Mouse (Mus musculus): Measurements from ENCODE around the gene Tcp11l1. TPM values are rescaled to one million over a fixed set of nuclear protein-coding genes. Genes with fewer than 3 reads are reported as not detected.

Tcp11l1 gene
- total RNA-seq (2012; rRNA removed), result 8.3 and 11.9 TPM in 2 replicates

- DNase-seq (ENCODE audit: low read depth, low spot score), result peak; percentile 24
- no peak within 1 kb of the TSS for H3K27ac ChIP-seq (ENCODE audit: insufficient read depth, low read depth, low read length, poor library complexity, severe bottlenecking)
- peaks cover 0 to 2% of the 10 kb centered on the region in 2 experiments; a peak in 1 of 4 replicates for H3K4me1 ChIP-seq (ENCODE audit: control insufficient read depth in 2 of 2, insufficient read depth in 2 of 2, low read length in 2 of 2, poor library complexity in 1 of 2)
- H3K9me3 ChIP-seq (ENCODE audit: control insufficient read depth, insufficient read depth, low read depth, low read length), result no peaks in the 10 kb centered on the region
- no peaks in the 10 kb centered on the region for H3K36me3 ChIP-seq (ENCODE audit: control insufficient read depth, insufficient read depth, low read length, poor library complexity, severe bottlenecking)
- in situ Hi-C loops (cut with MboI; ENCODE audit: low sequenced_read_pairs in 2 of 2, unreplicated experiment in 2 of 2), result no loop called here
- H3K9ac ChIP-seq (ENCODE audit: insufficient read depth, low read depth, low read length, poor library complexity, severe bottlenecking), result peak within 1 kb of the TSS; percentile 92
- H3K4me3 ChIP-seq (ENCODE audit: insufficient read depth in 1 of 2, low read depth in 1 of 2, low read length in 2 of 2, poor library complexity in 1 of 2, severe bottlenecking in 1 of 2), result peak within 1 kb of the TSS; percentile 91 to 92
- TF ChIP-seq HCFC1 (IDR thresholded peaks at IDR 0.05; ENCODE audit: borderline replicate concordance, insufficient read depth, low read length), result peak; percentile 57; the same call in 1 of the 2 replicates
- TF ChIP-seq ZNF384 (IDR thresholded peaks at IDR 0.05; ENCODE audit: low read depth, low read length), result no peak
Observed at GRCm38 (mm10) chr2:104711585-104712485, at the start of gene Tcp11l1. Gene Tcp11l1 (minus strand): TSS chr2:104712169.

- H3K9me3 ChIP-seq (ENCODE audit: control insufficient read depth, insufficient read depth, low read depth, low read length), result no peaks in the 10 kb centered on the region
Observed at GRCm38 (mm10) chr2:104750611-104751010, 38.6 kb upstream of the Tcp11l1 start.

GRCm38 (mm10) chr2:104748652-104749183 is 36.7 kb upstream of the Tcp11l1 start:
- Histone ChIP-seq H3K4me3 (ENCODE audit: insufficient read depth in 1 of 2, low read depth in 1 of 2, low read length in 2 of 2, poor library complexity in 1 of 2, severe bottlenecking in 1 of 2) (no peak overlapping the region), H3K4me1 (ENCODE audit: control insufficient read depth in 2 of 2, insufficient read depth in 2 of 2, low read length in 2 of 2, poor library complexity in 1 of 2) (peaks cover 0 to 3% of the 10 kb centered on the region in 2 experiments; a peak in 2 of 4 replicates), H3K9me3 (ENCODE audit: control insufficient read depth, insufficient read depth, low read depth, low read length) (no peaks in the 10 kb centered on the region), H3K36me3 (ENCODE audit: control insufficient read depth, insufficient read depth, low read length, poor library complexity, severe bottlenecking) (no peaks in the 10 kb centered on the region), H3K27ac (ENCODE audit: insufficient read depth, low read depth, low read length, poor library complexity, severe bottlenecking) (no peak overlapping the region), H3K9ac (ENCODE audit: insufficient read depth, low read depth, low read length, poor library complexity, severe bottlenecking) (no peak overlapping the region)
- no peak for TF ChIP-seq ZNF384 (IDR thresholded peaks at IDR 0.05; ENCODE audit: low read depth, low read length)
- TF ChIP-seq MAFK (IDR thresholded peaks at IDR 0.05; ENCODE audit: insufficient read depth, low read depth, low read length), result no peak
- no peak for TF ChIP-seq ZC3H11A (IDR thresholded peaks at IDR 0.05; ENCODE audit: borderline replicate concordance, low read depth, low read length)
- TF ChIP-seq HCFC1 (IDR thresholded peaks at IDR 0.05; ENCODE audit: borderline replicate concordance, insufficient read depth, low read length), result no peak
- no peak for TF ChIP-seq CHD2 (IDR thresholded peaks at IDR 0.05; ENCODE audit: low read depth, low read length)
- in situ Hi-C loops (cut with MboI; ENCODE audit: low sequenced_read_pairs in 2 of 2, unreplicated experiment in 2 of 2), result no loop called here
- DNase-seq (ENCODE audit: low read depth, low spot score), result no peak

More at GRCm38 (mm10) chr2:104750611-104751010, 38.6 kb upstream of the Tcp11l1 start:
- Histone ChIP-seq H3K36me3 (ENCODE audit: control insufficient read depth, insufficient read depth, low read length, poor library complexity, severe bottlenecking) (no peaks in the 10 kb centered on the region), H3K27ac (ENCODE audit: insufficient read depth, low read depth, low read length, poor library complexity, severe bottlenecking) (no peak overlapping the region), H3K4me1 (ENCODE audit: control insufficient read depth in 2 of 2, insufficient read depth in 2 of 2, low read length in 2 of 2, poor library complexity in 1 of 2) (no peaks in the 10 kb centered on the region), H3K4me3 (ENCODE audit: insufficient read depth in 1 of 2, low read depth in 1 of 2, low read length in 2 of 2, poor library complexity in 1 of 2, severe bottlenecking in 1 of 2) (no peak overlapping the region), H3K9ac (ENCODE audit: insufficient read depth, low read depth, low read length, poor library complexity, severe bottlenecking) (no peak overlapping the region)
- TF ChIP-seq HCFC1 (IDR thresholded peaks at IDR 0.05; ENCODE audit: borderline replicate concordance, insufficient read depth, low read length) (no peak), ZC3H11A (IDR thresholded peaks at IDR 0.05; ENCODE audit: borderline replicate concordance, low read depth, low read length) (peak; percentile 70; the same call in 1 of the 2 replicates)
- in situ Hi-C loops (cut with MboI; ENCODE audit: low sequenced_read_pairs in 2 of 2, unreplicated experiment in 2 of 2), result no loop called here
- no peak for DNase-seq (ENCODE audit: low read depth, low spot score)

- Histone ChIP-seq H3K9ac (ENCODE audit: insufficient read depth, low read depth, low read length, poor library complexity, severe bottlenecking) (no peak overlapping the region), H3K36me3 (ENCODE audit: control insufficient read depth, insufficient read depth, low read length, poor library complexity, severe bottlenecking) (no peaks in the 10 kb centered on the region), H3K4me1 (ENCODE audit: control insufficient read depth in 2 of 2, insufficient read depth in 2 of 2, low read length in 2 of 2, poor library complexity in 1 of 2) (peaks cover 0 to 4% of the 10 kb centered on the region in 2 experiments; a peak in 2 of 4 replicates), H3K4me3 (ENCODE audit: insufficient read depth in 1 of 2, low read depth in 1 of 2, low read length in 2 of 2, poor library complexity in 1 of 2, severe bottlenecking in 1 of 2) (peak overlapping the region in 1 of 2 experiments; percentile 49; a peak in 3 of 4 replicates), H3K27ac (ENCODE audit: insufficient read depth, low read depth, low read length, poor library complexity, severe bottlenecking) (no peak overlapping the region), H3K9me3 (ENCODE audit: control insufficient read depth, insufficient read depth, low read depth, low read length) (no peaks in the 10 kb centered on the region)
- in situ Hi-C loops (cut with MboI; ENCODE audit: low sequenced_read_pairs in 2 of 2, unreplicated experiment in 2 of 2), result no loop called here
- TF ChIP-seq MAFK (IDR thresholded peaks at IDR 0.05; ENCODE audit: insufficient read depth, low read depth, low read length) (no peak), ZNF384 (IDR thresholded peaks at IDR 0.05; ENCODE audit: low read depth, low read length) (no peak), CHD2 (IDR thresholded peaks at IDR 0.05; ENCODE audit: low read depth, low read length) (no peak), ZC3H11A (IDR thresholded peaks at IDR 0.05; ENCODE audit: borderline replicate concordance, low read depth, low read length) (no peak), HCFC1 (IDR thresholded peaks at IDR 0.05; ENCODE audit: borderline replicate concordance, insufficient read depth, low read length) (no peak)
- DNase-seq (ENCODE audit: low read depth, low spot score), result peak; percentile 86
Observed at GRCm38 (mm10) chr2:104746251-104746650, 34.3 kb upstream of the Tcp11l1 start.

Data from ES-E14 (cell line).